Mouse (Mus musculus) macrophage (primary cell): ENCODE data around the gene Rusc2. TPM values are rescaled to one million over a fixed set of nuclear protein-coding genes. Genes with fewer than 3 reads are reported as not detected.

Experiments
- H3K27ac ChIP-seq: fragments of 350-480 bp; formaldehyde crosslinking; 2 replicates; pipeline ENCODE4 v1.9.0; 2021
- H3K36me3 ChIP-seq: fragments of 350-480 bp; formaldehyde crosslinking; 2 replicates; pipeline ENCODE4 v1.9.0; 2021; ENCODE audit errors: inconsistent target
- H3K4me3 ChIP-seq: fragments of 350-480 bp; formaldehyde crosslinking; 2 replicates; pipeline ENCODE4 v1.9.0; 2021; ENCODE audit errors: inconsistent target
- H3K79me2 ChIP-seq: fragments of 350-480 bp; formaldehyde crosslinking; 2 replicates; pipeline ENCODE4 v1.9.0; 2021; ENCODE audit errors: inconsistent target
- WGBS: methylation state at CpG from one replicate; pipeline ENCODE4 v1.1.7; 2026; ENCODE audit warnings: inconsistent platforms; ENCODE audit not compliant: missing documents; 5-methylcytosine and 5-hydroxymethylcytosine counted together
- polyA plus RNA-seq: library from polyadenylated mRNA; stranded (reverse); fragments of 250-400 nt; gene quantifications from 3 replicates; pipeline ENCODE4 v1.2.4, GENCODE M21; 2018; ENCODE audit warnings: inconsistent platforms

The Rusc2 gene
- polyA plus RNA-seq, 1 experiment from 2014 or later: 22.3 TPM

DNA sequence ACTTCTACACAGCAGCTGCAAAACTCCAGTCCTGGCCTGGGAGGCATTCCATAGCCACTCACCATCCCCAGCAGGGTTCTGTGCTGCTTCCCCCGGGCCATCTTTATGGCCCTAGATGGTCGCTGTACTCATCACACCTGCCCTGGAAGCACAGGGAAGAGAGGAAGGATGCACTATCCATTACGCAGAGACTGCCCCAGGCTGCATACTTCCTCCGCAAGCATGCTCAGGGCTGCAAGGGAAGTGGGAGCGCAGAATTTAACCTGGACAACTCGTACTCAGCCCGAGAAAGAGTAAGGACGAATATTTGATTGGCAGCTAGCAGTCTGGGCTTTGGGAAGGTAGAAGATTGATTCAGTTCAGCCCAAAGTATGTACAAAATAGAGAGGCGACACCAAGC is 14.1 kb downstream of the Rusc2 start:
- H3K36me3 ChIP-seq: 0 out of 2 replicates have a peak, but pooled peaks cover 7% of the 10 kb centered on the region
- no peak overlapping the region for H3K4me3 ChIP-seq
- WGBS: 81% methylated on average over 9 of the region's 9 CpGs
- no peak overlapping the region for H3K27ac ChIP-seq
- H3K79me2 ChIP-seq: peaks cover 100% of the 10 kb centered on the region

DNA sequence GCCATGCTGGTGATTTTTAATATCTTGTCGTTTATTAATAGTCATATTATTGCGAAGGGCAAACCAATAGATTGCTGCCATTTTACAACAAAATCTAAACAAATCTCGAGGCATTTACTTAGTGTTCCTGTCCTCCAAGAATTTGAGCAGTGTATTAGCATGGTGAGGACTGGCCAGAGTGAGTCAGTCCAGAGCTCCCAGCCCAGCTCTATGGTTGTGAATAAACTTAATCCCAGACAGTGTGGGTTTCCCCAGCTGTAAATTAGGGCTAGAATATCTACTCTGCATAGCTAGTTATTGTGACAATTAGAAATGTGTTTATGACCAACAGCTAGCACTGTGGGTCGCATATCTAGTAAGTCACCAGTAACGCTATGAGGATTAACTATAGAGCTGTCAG is 14.6 kb downstream of the Rusc2 start:
- H3K36me3 ChIP-seq: 0 out of 2 replicates have a peak, but pooled peaks cover 7% of the 10 kb centered on the region
- WGBS: 91% methylated on average over 5 of the region's 5 CpGs
- peaks cover 100% of the 10 kb centered on the region for H3K79me2 ChIP-seq
- H3K27ac ChIP-seq: no peak overlapping the region
- no peak overlapping the region for H3K4me3 ChIP-seq

DNA sequence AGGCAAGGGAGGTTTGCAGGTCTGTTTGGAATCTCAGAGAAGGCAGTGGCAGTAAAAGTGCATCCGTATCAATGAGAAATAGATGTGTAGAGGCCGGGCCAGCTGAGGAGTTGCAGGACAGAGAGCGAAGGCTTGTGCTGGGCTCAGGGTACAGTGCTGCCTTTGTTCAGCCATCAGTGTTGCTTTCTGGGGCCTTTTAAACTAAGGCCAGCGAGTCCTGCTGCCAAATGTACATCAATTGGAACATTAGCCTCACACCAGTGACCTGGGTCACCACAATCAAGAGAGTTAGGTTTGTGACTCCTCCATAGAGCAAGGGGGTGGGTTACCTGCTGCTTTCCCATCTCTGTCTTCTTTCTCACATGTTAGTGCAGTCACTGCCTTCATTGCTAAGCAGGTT is 16.2 kb downstream of the Rusc2 start:
- H3K4me3 ChIP-seq: no peak overlapping the region
- WGBS: 92% methylated on average over 4 of the region's 4 CpGs
- H3K27ac ChIP-seq: no peak overlapping the region
- H3K79me2 ChIP-seq: peaks cover 100% of the 10 kb centered on the region
- H3K36me3 ChIP-seq: no peaks in the 10 kb centered on the region

DNA sequence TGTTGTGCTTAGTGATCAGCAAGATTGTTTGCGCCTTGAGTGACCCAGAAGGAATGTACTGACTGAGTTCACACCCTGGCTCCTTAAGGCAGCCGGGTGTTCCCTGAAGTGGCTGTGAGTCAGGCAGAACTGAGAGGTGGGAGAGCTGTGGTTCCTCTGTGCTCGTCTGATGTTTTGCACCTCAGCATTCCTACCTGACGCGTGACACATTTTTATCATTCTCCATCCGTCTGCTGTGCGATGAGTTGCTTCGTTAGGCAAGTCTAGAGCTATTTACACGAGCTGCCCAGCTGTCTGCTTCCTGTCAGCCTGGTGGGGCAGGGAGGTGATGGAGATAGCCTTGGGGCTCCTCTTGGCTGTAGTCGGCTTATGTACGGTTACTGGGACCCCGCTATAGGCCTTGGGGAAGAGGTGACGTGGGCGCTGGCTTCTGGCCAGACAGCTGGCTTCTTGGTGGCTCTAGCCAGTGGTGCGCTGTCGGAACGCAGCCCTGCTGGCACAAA is 17.1 kb downstream of the Rusc2 start:
- H3K4me3 ChIP-seq: no peak overlapping the region
- no peaks in the 10 kb centered on the region; the same call in 1 of the 2 replicates for H3K36me3 ChIP-seq
- no peak overlapping the region for H3K27ac ChIP-seq
- H3K79me2 ChIP-seq: peaks cover 100% of the 10 kb centered on the region
- 86% methylated on average over 17 of the region's 17 CpGs for WGBS

DNA sequence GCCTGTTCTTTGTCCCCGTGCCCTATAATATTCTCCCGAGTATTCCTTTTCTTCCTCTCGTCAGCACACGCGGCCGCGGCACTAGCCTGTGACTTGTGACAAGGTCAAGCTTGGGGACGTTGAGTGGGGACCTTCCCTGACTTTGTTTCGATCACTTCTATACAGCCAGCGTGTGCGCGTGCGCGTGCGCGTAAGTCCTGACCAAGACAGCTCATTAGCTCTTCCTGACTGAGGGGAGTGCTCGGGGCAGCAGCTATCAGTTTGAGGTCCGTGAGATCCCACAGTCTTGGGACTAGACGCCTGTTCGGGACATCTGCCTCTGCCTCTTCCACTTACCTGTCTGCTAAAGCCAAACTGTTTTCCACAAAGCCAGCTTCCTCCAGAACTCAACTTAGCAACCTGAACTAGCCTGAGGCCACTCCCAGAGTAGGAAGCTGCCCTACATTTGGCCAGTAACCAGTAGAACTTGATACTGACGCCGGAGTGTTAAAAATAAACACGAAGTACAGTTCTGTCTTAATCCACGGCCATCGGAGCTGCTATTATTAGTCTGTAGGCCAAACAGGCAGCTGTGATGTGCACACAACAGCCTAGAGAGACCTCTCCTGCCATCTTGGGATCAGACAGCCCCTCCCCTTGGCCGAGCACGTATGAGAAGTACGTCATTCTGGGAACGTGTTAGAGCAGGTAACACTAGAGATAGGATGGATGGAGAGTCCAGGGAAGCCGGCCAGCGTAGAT is 17.8 kb downstream of the Rusc2 start:
- Histone ChIP-seq H3K36me3 (no peaks in the 10 kb centered on the region; the same call in 1 of the 2 replicates), H3K4me3 (no peak overlapping the region), H3K79me2 (peaks cover 100% of the 10 kb centered on the region), H3K27ac (no peak overlapping the region)
- 82% methylated on average over 31 of the region's 31 CpGs for WGBS

DNA sequence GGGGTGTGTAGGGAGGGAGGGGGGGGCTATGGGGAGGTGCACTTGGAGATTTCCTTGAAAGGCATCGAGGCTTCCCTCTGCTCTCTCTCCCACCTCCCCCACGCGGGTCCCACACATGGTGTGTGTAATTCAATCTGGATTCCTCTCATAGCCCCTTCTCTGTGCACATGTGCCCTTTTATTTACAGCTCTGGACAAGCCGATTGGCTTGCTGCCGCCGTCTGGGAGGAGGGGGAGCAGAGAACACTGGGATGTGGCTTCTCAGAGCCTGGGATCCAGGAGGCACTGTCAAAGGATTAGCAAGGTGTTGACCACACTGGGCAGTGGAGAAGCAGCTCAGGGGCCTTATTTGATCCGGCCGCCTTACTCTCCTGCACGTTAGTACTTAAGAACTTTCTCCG is 19.2 kb downstream of the Rusc2 start:
- no peak overlapping the region for H3K4me3 ChIP-seq
- 52% methylated on average over 10 of the region's 10 CpGs for WGBS
- no peak overlapping the region for H3K27ac ChIP-seq
- H3K79me2 ChIP-seq: peaks cover 100% of the 10 kb centered on the region
- peaks cover 3% of the 10 kb centered on the region; the same call in 1 of the 2 replicates for H3K36me3 ChIP-seq

DNA sequence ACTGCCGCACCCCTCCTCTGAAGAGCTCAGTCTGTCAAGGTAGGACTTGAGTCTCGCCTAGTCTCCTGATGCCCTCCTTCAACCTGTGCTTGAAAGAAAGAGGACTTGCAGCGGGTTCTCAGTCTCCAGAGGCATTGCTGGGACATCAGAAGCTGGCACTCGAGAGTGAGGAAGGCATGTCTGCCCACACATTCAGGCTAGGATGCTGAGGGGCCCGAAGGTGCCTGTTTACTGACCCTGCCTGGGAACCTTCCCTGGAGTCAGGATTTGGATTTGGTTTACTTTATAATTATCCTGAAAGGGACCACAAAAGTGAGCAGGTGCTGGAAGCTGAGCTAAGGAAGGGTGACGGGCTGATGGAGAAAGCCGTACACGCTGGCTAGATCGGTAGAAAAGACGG is 19.7 kb downstream of the Rusc2 start:
- peaks cover 100% of the 10 kb centered on the region for H3K79me2 ChIP-seq
- no peak overlapping the region for H3K4me3 ChIP-seq
- WGBS: 91% methylated on average over 10 of the region's 10 CpGs
- H3K36me3 ChIP-seq: peaks cover 3% of the 10 kb centered on the region; the same call in 1 of the 2 replicates
- H3K27ac ChIP-seq: no peak overlapping the region

DNA sequence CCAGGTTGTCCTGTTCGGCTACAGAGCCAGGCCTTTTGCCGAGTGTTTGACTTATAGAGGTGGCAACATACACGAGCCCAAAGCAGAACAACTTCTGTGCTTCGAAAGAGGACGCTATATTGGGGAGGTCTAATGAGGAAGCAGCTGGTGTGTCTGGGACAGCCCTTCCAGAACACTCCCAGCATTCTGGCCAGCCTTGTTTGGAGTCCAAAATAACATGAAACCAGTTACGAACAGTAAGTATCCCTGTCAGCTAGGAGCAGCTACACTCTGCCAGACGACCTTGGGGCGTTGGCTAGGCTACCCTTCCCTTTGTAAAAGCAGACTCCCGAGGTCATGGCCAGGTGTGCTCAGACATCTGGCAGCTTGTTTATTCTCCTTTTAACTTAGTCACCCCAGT is 20.4 kb downstream of the Rusc2 start:
- Histone ChIP-seq H3K4me3 (no peak overlapping the region), H3K36me3 (peaks cover 3% of the 10 kb centered on the region; the same call in 1 of the 2 replicates), H3K27ac (no peak overlapping the region), H3K79me2 (peaks cover 100% of the 10 kb centered on the region)
- 54% methylated on average over 9 of the region's 9 CpGs for WGBS

DNA sequence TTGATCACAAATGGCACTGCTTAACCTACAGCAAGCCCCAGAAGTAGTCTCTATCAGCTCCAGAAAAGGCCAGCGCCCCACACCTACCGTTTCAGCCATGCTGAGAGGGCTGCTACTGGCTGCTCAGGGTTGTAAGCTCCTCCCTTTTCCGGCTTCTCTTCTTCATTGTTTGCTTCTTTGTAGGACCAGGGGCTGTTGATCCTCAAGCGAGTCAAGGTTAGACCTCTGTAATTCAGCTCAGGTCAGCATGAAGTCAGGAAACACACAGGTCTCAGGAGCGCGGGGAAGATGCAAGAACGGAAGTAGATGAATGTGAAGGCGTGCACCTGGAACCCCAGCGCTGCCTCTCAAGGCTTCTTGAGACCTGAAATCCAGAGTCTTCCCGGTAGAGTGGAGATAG is 22.9 kb downstream of the Rusc2 start:
- 93% methylated on average over 10 of the region's 10 CpGs for WGBS
- peaks cover 3% of the 10 kb centered on the region; the same call in 1 of the 2 replicates for H3K36me3 ChIP-seq
- no peak overlapping the region for H3K27ac ChIP-seq
- peaks cover 100% of the 10 kb centered on the region for H3K79me2 ChIP-seq
- no peak overlapping the region for H3K4me3 ChIP-seq

DNA sequence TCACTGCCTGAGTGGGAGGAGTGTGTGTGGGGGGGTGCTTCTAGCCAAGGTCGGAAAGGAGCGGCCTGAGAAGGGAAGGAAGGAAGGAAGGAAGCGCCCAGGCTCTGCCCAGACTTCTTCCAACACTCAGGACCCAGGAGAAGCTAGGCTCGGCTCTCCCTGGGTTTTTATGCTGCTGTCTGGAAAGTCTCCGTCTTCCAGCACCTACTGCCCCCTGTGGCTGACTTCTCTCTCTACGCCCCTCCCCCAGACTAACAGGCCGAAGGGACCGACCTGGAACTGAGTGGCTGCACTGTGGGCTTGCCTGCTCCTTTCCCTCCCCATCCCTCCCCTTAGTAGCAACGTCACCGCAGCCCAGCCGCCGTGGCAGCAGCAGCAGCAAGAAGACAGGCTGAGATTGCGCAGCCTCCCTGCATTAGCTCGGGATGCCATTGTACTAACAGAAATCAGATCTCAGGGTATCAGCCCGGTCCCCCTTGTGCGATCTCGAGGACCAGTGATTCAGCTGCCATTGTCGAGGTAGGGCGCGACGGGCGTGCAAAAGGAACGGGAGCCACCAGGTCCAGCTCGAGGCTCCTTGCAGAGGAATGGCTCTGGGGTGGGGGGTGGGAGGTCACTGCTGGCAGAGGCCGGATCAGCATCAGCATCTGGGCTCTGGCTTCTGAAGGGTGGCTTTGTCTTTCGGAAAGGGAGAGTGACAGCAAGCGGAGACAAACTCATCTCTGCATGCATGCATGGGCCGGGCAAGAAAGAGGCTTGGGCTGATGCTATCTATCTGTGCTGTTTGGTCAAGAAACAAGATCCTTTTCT is 24.6 kb downstream of the Rusc2 start:
- 38% methylated on average over 28 of the region's 28 CpGs for WGBS
- Histone ChIP-seq H3K79me2 (peaks cover 100% of the 10 kb centered on the region), H3K27ac (no peak overlapping the region), H3K36me3 (peaks cover 4% of the 10 kb centered on the region; the same call in 1 of the 2 replicates), H3K4me3 (no peak overlapping the region)

DNA sequence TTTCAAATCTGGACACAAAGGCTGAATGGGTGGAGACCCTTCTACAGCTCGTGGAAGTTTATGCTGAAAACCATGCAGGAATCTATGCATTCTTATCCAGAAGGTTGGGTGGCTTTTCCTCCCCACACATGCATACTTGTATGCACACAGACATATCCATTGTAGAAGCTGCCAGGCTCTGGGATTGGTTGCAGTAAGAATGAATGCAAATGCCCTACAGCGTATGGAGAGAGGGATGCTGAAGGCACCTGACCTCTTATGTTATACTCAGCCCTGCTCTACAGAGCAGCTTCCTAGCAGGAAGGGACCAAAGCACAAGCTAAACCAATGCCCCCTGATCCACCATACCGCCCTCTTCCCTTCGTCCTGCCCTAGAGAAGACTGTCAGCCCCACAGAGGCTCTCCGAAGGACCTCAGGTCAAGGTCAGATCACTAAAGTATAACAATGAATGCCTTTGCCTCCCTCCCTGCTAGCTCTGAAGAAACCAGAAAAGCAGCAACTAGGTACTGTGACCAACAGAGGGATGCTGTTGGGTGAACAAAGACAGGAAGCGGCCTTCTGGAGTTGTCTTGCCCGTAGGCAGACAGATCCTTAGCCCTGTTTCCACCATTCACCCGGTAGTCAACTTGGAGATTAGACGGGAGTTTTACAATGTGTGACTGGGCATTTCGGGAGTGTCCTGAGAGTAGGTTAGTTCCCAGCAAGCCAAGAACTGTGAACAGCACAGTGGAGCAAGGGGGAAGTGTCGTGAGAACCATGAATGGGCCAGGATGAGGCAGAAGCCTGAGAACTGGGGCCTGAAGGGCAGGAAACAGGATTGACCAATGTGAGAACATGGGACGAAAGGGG is 25.5 kb downstream of the Rusc2 start:
- Histone ChIP-seq H3K27ac (no peak overlapping the region), H3K4me3 (no peak overlapping the region), H3K79me2 (peaks cover 100% of the 10 kb centered on the region), H3K36me3 (peaks cover 7% of the 10 kb centered on the region; the same call in 1 of the 2 replicates)
- whole genome bisulfite sequencing: 95% methylated on average over 12 of the region's 12 CpGs

DNA sequence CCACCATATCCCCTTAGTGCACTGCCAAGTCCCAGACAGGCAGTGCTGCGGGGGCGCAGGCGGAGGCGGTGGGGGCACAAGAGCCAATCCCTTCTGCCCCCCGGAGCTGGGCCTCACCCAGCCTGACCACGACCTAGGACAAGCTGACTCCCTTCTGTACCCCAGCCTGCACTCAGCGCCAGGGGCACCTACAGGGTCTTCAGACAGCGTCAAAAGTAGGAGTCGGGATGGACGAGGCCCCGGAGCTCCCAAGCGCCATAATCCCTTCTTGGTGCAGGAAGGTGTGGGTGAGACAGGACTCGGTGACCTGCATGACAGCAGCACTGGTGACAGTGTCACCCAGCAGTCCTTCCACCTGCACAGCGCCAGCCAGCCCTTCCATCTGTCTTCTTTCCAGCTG is 33.0 kb downstream of the Rusc2 start:
- Histone ChIP-seq H3K36me3 (peaks cover 21% of the 10 kb centered on the region), H3K4me3 (no peak overlapping the region), H3K79me2 (peaks cover 89% of the 10 kb centered on the region), H3K27ac (no peak overlapping the region)
- WGBS: 87% methylated on average over 10 of the region's 14 CpGs

DNA sequence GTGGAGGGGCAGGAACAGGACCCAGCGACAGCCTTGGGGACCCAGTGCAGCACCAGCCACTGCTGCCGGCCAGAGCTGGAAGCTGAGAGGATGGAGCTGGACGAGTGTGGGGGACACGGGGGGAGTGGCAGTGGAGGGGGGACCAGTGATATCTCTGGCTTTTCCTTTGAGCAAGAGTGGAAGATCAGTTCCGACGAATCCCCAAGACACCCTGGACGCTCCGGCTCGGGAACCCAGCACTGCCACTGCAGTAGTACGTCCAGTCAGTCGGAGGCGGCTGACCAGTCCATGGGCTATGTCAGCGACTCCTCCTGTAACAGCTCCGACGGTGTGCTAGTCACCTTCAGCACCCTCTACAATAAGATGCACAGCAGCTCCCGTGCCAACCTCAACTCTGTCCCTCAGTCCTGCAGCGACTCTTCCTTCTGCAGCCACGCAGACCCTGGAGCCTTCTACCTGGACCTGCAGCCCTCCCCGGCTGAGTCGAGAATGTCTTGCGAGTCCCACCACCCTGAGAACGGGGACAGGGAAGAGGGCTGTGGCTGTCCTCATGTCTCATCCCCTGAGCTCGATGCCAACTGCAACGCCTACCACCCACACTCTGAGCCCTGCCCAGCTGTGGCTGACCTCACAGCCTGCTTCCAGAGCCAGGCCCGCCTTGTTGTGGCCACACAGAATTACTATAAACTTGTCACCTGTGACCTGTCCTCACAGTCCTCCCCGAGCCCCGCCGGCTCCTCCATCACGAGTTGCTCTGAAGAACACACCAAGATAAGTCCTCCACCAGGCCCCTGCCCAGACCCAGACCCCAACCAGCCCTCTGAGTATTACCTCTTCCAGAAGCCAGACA is 33.7 kb downstream of the Rusc2 start:
- 96% methylated on average over 29 of the region's 29 CpGs for WGBS

More for the DNA sequence above, 33.7 kb downstream of the Rusc2 start:
- Histone ChIP-seq H3K36me3 (peaks cover 21% of the 10 kb centered on the region), H3K4me3 (no peak overlapping the region), H3K27ac (no peak overlapping the region), H3K79me2 (peaks cover 82% of the 10 kb centered on the region)
